Mouse (Mus musculus): ENCODE results near the gene Fstl3.

Gene Fstl3

DNA sequence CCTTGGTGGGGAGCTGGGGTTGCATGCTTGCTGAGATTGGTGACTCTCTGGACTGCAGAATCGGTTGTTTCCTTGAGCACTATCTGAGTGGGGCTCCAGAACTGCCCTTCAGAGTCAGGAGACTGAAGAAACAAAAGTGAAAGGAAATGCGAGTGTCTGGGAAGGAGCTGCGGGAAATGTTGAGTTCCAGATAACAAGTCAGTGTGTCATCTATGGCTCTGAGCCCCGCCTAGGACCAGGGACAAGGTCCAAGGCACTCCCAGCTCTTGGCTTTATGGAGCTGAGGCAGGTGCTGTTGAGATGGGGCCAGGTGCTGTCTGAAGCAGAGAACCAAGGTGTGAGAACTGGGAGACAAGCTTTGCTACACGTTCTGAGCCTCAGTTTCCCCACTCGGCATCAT lies 47.3 kb downstream of the Fstl3 start:
- in situ Hi-C loops (cut with MboI; ENCODE audit: low pct_unique_long_range_greater_than_20kb in 1 of 2, low sequenced_read_pairs in 2 of 2, unreplicated experiment in 1 of 2) = no loop called here

DNA sequence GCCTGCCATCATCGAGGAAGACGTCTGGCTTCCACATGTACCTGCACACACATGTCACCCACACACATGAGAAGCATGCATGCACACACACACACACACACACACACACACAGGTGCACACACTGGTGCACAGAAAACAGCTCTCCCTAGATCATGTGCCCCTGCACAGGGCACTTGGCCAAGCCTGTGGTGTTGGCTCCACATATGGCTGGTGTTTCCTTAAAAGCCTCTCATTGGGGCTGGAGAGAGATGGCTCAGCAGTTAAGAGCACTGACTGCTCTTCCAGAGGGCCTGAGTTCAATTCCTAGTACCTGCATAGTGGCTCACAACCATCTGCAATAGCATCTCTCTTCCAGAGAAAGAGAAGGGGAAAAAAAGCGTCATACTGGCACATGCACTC lies 54.5 kb downstream of the Fstl3 start:
- in situ Hi-C loops (cut with MboI; ENCODE audit: low pct_unique_long_range_greater_than_20kb in 1 of 2, low sequenced_read_pairs in 2 of 2, unreplicated experiment in 1 of 2) = loop anchor here (5.0 to 10.0 kb wide), 2 partner anchors 51 to 93 kb away; partner anchors contain the start of genes Arid3a (in 2 of the 2) and R3hdm4 (in 2 of the 2)

Measured in mouse embryonic stem cell (cell line).